Mouse (Mus musculus) heart, embryonic 11.5 days (tissue): Measurements from ENCODE around the gene Nol3. TPM values are rescaled to one million over a fixed set of nuclear protein-coding genes. Genes with fewer than 3 reads are reported as not detected.
"Not testable (repeated sequence)": the region's sequence is repeated elsewhere in the genome, so short reads cannot be mapped to it uniquely, and the experiment has no call there.

ENCODE experiments used
- ATAC-seq: fragments of 200-750 bp; cut with Nextera tagmentation; replicated peaks from 2 replicates; pipeline ENCODE4 v1.8.0; 2017; ENCODE audit warnings: moderate library complexity; ENCODE audit not compliant: insufficient number of reproducible peaks, low FRiP score, low TSS enrichment
- H3K27ac ChIP-seq: fragments of 300-500 bp; sonication (generic); 2 replicates; pipeline ENCODE4 v1.5.1; 2014; ENCODE audit warnings: mild to moderate bottlenecking, low read depth, low read length
- H3K27me3 ChIP-seq: fragments of 300-500 bp; sonication (generic); 2 replicates; pipeline ENCODE4 v1.6.1; 2014; ENCODE audit warnings: mild to moderate bottlenecking, low read length, mixed read lengths; ENCODE audit not compliant: control insufficient read depth, insufficient read depth
- H3K36me3 ChIP-seq: fragments of 300-500 bp; sonication (generic); 2 replicates; pipeline ENCODE4 v1.6.1; 2014; ENCODE audit warnings: mild to moderate bottlenecking, low read length, moderate library complexity, mixed read lengths; ENCODE audit not compliant: control insufficient read depth, insufficient read depth
- H3K4me1 ChIP-seq: fragments of 300-500 bp; sonication (generic); 2 replicates; pipeline ENCODE4 v1.6.1; 2014; ENCODE audit warnings: low read length; ENCODE audit not compliant: control insufficient read depth, insufficient read depth
- H3K4me2 ChIP-seq: fragments of 300-500 bp; sonication (generic); 2 replicates; pipeline ENCODE4 v1.6.1; 2014; ENCODE audit warnings: mild to moderate bottlenecking, moderate library complexity
- H3K4me3 ChIP-seq: fragments of 300-500 bp; sonication (generic); 2 replicates; pipeline ENCODE4 v1.5.1; 2014; ENCODE audit warnings: low read depth, low read length
- H3K9ac ChIP-seq: fragments of 300-500 bp; sonication (generic); 2 replicates; pipeline ENCODE4 v1.6.1; 2014; ENCODE audit warnings: mild to moderate bottlenecking, low read depth, low read length, moderate library complexity
- H3K9me3 ChIP-seq: fragments of 300-500 bp; sonication (generic); replicated peaks from 2 replicates; pipeline ENCODE4 v1.6.1; 2016; ENCODE audit warnings: low read length; ENCODE audit not compliant: control insufficient read depth
- WGBS: fragments of 180-500 bp; shearing (Covaris S2); extraction: QIAGEN DNeasy Blood & Tissue Kit; methylation state at CpG from one replicate; pipeline ENCODE4 v1.1.7; 2014; ENCODE audit not compliant: insufficient replicate concordance; 5-methylcytosine and 5-hydroxymethylcytosine counted together
- polyA plus RNA-seq: library from polyadenylated mRNA; unstranded; fragments of >200 nt; fragmentation: Nextera tagmentation; extraction: Ambion mirVana; gene quantifications from 2 replicates; pipeline ENCODE4 v1.2.1, GENCODE M21; 2014

Gene Nol3
- 1.8 and 2.0 TPM in 2 replicates for polyA plus RNA-seq

DNA sequence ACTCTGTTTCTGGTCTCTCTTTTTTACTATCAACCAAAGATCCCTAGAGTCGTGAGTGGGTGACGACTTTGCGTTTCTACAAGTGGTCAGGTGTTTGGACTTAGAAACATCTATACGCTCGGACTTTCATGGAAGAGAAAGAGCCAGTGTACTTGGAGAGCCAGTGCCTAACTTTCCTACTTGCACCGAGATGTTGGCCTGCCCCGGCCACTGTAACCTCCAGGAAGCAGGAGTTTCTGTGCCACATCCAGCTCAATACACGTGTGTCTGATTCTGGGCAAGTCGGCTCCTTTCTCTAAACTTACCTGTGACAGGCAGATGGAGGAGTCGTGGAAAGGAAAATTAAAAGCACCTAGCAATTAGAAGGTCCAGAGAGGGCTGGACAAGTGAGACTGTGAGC, at the start of gene Nol3:
Gene Nol3, plus strand, starts transcription at position 301 of the 400 bp plus-strand sequence.
- ATAC-seq, result no peak
- WGBS, result 10% methylated on average over 10 of the region's 10 CpGs

DNA sequence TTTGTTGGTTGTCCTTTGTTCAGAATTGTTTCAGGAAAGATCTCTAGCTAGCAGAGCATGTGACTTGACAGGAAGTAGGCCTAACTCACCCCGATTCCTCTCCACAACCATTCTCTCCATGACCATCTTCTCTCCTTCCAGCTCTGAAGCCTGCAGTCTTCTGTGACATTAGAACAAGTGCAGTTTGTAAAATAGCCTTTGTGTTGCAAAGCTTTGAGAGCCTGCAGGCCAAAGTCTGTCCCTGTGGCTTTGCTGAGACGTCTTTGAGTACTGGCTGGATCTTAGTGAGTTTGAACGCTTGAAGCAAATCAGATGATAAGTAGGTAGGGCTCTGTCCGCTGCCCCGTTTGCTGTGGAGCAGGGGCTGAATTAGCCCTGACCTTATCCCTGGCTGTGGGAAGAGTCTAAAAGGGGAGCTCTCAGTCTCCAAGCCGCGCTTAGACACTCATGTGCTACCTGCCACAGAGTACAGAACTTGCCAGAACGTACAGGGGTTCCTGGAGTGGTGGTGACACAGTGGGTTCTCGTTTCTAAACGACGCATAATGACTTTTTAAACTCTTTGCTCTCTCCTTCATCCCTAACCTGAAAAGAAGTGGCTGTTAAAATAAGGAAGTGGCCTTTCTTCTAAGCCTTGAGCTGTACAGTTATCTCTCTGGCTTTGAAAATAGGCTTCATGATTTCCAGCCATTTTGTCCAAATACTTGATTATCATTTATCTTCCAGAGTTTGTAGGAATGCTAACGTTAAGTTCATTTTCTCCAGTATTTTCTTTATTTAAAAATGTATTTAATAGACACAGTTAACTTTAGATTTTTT, 44.2 kb upstream of the Nol3 start:
- no peaks in the 10 kb centered on the region for H3K36me3 ChIP-seq
- H3K4me1 ChIP-seq, result no peaks in the 10 kb centered on the region
- ATAC-seq, result no peak
- 81% methylated on average over 12 of the region's 12 CpGs for WGBS
- no peak overlapping the region for H3K9ac ChIP-seq
- no peak overlapping the region for H3K4me2 ChIP-seq
- no peaks in the 10 kb centered on the region for H3K9me3 ChIP-seq
- H3K27ac ChIP-seq, result no peak overlapping the region
- H3K4me3 ChIP-seq, result no peak overlapping the region
- no peaks in the 10 kb centered on the region for H3K27me3 ChIP-seq

More for the DNA sequence above, at the start of gene Nol3:
- no peak within 1 kb of the TSS for H3K27ac ChIP-seq
- peaks cover 11% of the 10 kb centered on the region for H3K4me1 ChIP-seq
- H3K9me3 ChIP-seq, result no peaks in the 10 kb centered on the region
- peak within 1 kb of the TSS; percentile 57; the same call in 1 of the 2 replicates for H3K9ac ChIP-seq
- H3K4me2 ChIP-seq, result peak within 1 kb of the TSS; percentile 81
- H3K4me3 ChIP-seq, result peak within 1 kb of the TSS; percentile 41
- no peaks in the 10 kb centered on the region for H3K36me3 ChIP-seq
- H3K27me3 ChIP-seq, result peaks cover 90% of the 10 kb centered on the region

DNA sequence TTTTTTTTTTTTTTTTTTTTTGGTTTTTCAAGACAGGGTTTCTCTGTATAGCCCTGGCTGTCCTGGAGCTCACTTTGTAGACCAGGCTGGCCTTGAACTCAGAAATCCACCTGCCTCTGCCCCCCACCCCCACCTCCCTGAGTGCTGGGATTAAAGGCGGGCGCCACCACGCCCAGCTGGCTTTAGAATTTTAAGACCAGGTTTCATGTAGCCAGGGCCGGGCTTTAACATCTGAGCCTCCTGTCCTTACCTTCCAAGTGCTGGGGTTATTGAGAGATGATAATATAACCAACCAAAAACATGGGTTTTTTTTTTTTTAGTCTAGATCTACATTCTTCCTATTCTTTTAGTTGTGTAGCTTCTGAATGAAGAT, 43.6 kb upstream of the Nol3 start:
- 89% methylated on average over 4 of the region's 4 CpGs for WGBS
- H3K27me3 ChIP-seq, H3K27ac ChIP-seq, ATAC-seq, H3K36me3 ChIP-seq, H3K4me2 ChIP-seq, H3K9me3 ChIP-seq, H3K9ac ChIP-seq, H3K4me3 ChIP-seq, H3K4me1 ChIP-seq: not testable (repeated sequence)

- no peak overlapping the region for H3K4me3 ChIP-seq
- H3K27ac ChIP-seq, result no peak overlapping the region
- H3K4me2 ChIP-seq, result no peak overlapping the region
- WGBS, result 69% methylated on average over 1 of the region's 1 CpGs
- no peaks in the 10 kb centered on the region for H3K9me3 ChIP-seq
- H3K36me3 ChIP-seq, result no peaks in the 10 kb centered on the region
- ATAC-seq, result no peak
- H3K9ac ChIP-seq, result no peak overlapping the region
- H3K4me1 ChIP-seq, result no peaks in the 10 kb centered on the region
- no peaks in the 10 kb centered on the region for H3K27me3 ChIP-seq
These were observed 42.6 kb upstream of the Nol3 start for GRCm38 (mm10) chr8:105233126-105233935.

DNA sequence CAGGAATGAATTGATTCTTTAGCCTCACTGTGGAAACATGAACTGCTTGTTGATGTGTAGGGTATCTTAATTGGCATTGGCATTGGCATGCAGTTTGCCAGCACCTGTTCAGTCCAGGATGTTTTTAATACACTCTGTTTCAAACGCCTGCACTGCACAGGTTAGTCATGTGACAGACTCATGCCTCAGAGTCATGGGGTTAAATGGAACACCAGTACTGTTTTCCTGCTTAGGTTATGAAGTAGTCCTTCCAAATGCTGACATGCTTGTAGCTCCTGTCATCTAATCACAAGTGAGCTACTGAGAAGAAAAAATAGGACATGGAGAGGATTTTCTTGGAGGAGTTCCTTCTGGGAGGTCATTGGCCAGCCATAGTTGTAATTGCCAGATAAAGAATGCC, 40.7 kb upstream of the Nol3 start:
- H3K9ac ChIP-seq, result no peak overlapping the region
- WGBS, result 67% methylated on average over 1 of the region's 1 CpGs
- H3K27me3 ChIP-seq, result no peaks in the 10 kb centered on the region
- H3K36me3 ChIP-seq, result peaks cover 15% of the 10 kb centered on the region
- H3K4me2 ChIP-seq, result no peak overlapping the region
- H3K4me1 ChIP-seq, result no peaks in the 10 kb centered on the region
- no peak overlapping the region for H3K4me3 ChIP-seq
- no peaks in the 10 kb centered on the region for H3K9me3 ChIP-seq
- ATAC-seq, result no peak
- no peak overlapping the region for H3K27ac ChIP-seq

- Histone ChIP-seq H3K27ac (no peak overlapping the region), H3K4me2 (no peak overlapping the region), H3K9me3 (no peaks in the 10 kb centered on the region), H3K9ac (no peak overlapping the region), H3K36me3 (peaks cover 23% of the 10 kb centered on the region), H3K4me1 (no peaks in the 10 kb centered on the region), H3K4me3 (no peak overlapping the region), H3K27me3 (no peaks in the 10 kb centered on the region)
- ATAC-seq, result no peak
- WGBS, result 91% methylated on average over 14 of the region's 14 CpGs
These were observed 38.3 kb upstream of the Nol3 start for GRCm38 (mm10) chr8:105237442-105238142.

- no peak for ATAC-seq
- WGBS, result 93% methylated on average over 7 of the region's 7 CpGs
- H3K36me3 ChIP-seq, result peaks cover 23% of the 10 kb centered on the region
These were observed 34.9 kb upstream of the Nol3 start for GRCm38 (mm10) chr8:105241016-105241415.

GRCm38 (mm10) chr8:105251954-105252353, 24.0 kb upstream of the Nol3 start:
- no peaks in the 10 kb centered on the region for H3K9me3 ChIP-seq
- peaks cover 15% of the 10 kb centered on the region for H3K36me3 ChIP-seq
- H3K4me3 ChIP-seq, result no peak overlapping the region
- WGBS, result 85% methylated on average over 6 of the region's 6 CpGs
- no peak for ATAC-seq
- no peak overlapping the region for H3K4me2 ChIP-seq
- peaks cover 12% of the 10 kb centered on the region for H3K27me3 ChIP-seq
- H3K27ac ChIP-seq, result no peak overlapping the region
- H3K9ac ChIP-seq, result no peak overlapping the region
- peaks cover 18% of the 10 kb centered on the region for H3K4me1 ChIP-seq

More at GRCm38 (mm10) chr8:105241016-105241415, 34.9 kb upstream of the Nol3 start:
- Histone ChIP-seq H3K9ac (no peak overlapping the region), H3K9me3 (no peaks in the 10 kb centered on the region), H3K4me2 (no peak overlapping the region), H3K27me3 (no peaks in the 10 kb centered on the region), H3K27ac (no peak overlapping the region), H3K4me1 (no peaks in the 10 kb centered on the region), H3K4me3 (no peak overlapping the region)
